Mouse (Mus musculus) layer of hippocampus, adult 2 months (tissue): ENCODE measurements around the gene Smoc1. TPM values are rescaled to one million over a fixed set of nuclear protein-coding genes. Genes with fewer than 3 reads are reported as not detected.

Experiments used
- DNase-seq, 2 experiments: peaks; one replicate each; pipeline ENCODE4 v3.0.0; 2022; ENCODE audit warnings: low spot score in 2 of 2
- H3K27ac ChIP-seq: fragments of 200-600 bp; 2 replicates; pipeline ENCODE4 v1.8.1; 2022
- H3K4me3 ChIP-seq: fragments of 200-600 bp; 2 replicates; pipeline ENCODE4 v1.8.1; 2022; ENCODE audit warnings: mild to moderate bottlenecking
- CTCF ChIP-seq: fragments of 200-600 bp; conservative IDR thresholded peaks from 2 replicates; pipeline ENCODE4 v1.8.1; 2022; ENCODE audit warnings: antibody characterized with exemption, mild to moderate bottlenecking, moderate library complexity
- total RNA-seq, 2 experiments: library from RNA; stranded (reverse); gene quantifications; 2 replicates each; pipeline ENCODE4 v1.2.3; 2021

Smoc1 gene
- total RNA-seq, 2 experiments from 2014 or later: 7.6 to 8.0 TPM

DNA sequence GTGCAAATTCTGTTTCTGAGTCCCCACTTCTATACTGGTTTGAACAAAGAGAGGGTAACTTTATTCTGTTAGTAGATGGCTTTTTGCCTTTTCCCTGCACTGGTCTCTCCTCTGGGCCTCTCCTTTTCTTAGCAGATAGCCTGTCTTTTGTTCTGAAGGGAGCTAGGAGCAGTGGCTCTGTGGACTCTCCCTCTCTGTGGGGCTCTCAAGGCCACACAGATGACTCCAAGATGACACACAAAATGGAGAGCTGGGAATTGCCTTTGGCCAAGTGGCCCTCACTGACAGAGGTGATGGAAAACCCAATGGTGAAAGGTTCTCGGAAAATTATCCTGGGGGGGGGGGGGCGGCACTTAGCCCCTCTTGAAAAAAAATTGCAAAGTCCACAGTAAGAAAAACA is 133.3 kb downstream of the Smoc1 start:
- DNase-seq: no peak
- Histone ChIP-seq H3K27ac (no peak overlapping the region), H3K4me3 (no peak overlapping the region)
- no peak for TF ChIP-seq CTCF

DNA sequence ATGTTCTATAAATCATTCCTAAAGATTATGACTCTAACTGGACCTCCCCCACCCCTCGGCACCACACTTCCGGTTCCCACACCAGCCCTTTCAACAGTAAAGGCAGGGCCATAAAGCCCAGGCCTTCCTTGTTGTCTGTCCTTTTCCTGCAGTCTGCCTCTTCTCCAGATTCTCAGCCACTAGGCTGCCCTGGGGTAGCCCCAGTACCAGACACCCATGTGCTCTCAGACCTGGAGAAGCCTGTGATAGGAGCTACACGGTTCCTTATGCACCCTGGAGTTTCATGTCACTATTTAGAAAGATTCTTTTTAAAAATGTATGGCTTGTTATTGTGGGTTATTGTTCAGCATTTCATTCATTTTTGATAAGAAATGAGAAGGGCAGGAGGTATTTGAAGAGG is 133.8 kb downstream of the Smoc1 start:
- no peak for DNase-seq
- Histone ChIP-seq H3K27ac (no peak overlapping the region), H3K4me3 (no peak overlapping the region)
- TF ChIP-seq CTCF: no peak

DNA sequence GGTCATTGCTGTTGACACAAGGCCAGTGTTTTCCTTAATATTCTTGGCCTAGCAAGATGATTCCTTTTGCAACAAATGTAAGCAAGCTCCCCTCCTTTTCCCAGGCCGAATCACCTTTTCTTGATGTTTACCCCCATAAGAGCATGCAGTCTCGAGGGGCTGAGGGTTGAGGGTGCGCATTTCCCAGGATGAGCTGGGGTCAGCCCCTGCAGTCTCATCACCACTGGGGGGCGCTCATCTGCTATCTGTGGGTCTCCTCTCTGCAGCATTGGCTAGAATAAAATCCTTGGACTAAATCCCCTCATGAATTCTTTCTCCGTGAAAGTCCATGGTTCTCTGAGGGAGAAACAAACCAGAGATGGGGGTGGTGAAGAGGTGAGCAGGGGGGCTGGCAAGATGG is 134.2 kb downstream of the Smoc1 start:
- Histone ChIP-seq H3K4me3 (no peak overlapping the region), H3K27ac (no peak overlapping the region)
- TF ChIP-seq CTCF: peak; percentile 68
- DNase-seq: peak in 1 of 2 experiments; percentile 55

DNA sequence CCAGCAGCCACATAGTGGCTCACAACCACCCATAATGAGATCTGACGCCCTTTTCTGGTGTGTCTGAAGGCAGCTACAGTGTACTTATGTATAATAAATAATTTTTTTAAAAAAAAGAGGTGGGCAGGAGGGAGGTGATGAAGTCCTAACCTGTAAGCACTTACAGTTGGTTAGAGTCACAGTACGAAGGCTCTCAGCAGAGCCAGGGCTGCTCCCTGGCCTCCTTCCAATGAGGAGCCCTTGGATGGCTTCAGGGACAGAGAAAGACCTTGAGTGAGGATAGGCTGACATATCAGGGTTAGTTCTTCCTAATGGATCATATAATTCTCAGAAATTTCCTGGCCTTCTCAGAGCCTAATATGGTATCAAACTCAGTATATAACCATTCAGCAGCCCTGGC is 134.7 kb downstream of the Smoc1 start:
- no peak overlapping the region for H3K4me3 ChIP-seq
- no peak overlapping the region for H3K27ac ChIP-seq
- no peak for TF ChIP-seq CTCF
- no peak for DNase-seq

DNA sequence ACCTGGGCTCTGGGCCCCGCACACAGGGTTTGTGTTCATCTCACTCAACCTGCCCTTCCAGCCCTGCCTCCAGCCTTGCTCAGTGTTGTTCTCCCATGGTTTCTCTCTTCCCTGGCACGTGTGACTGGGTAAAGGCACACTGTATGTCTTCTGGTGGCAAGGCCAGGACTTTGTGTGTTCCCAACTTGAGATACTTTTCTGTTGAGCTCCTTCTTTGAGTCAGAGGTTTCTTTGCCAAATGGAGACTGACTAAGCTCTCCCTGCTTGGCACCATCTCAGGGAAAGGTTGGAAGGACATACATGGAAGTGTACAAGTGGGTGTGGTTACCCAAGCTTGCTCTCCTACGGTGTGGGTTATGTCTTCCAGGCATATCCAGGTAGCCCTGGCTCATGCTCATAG is 136.5 kb downstream of the Smoc1 start:
- TF ChIP-seq CTCF: no peak
- Histone ChIP-seq H3K27ac (no peak overlapping the region), H3K4me3 (no peak overlapping the region)
- no peak for DNase-seq

DNA sequence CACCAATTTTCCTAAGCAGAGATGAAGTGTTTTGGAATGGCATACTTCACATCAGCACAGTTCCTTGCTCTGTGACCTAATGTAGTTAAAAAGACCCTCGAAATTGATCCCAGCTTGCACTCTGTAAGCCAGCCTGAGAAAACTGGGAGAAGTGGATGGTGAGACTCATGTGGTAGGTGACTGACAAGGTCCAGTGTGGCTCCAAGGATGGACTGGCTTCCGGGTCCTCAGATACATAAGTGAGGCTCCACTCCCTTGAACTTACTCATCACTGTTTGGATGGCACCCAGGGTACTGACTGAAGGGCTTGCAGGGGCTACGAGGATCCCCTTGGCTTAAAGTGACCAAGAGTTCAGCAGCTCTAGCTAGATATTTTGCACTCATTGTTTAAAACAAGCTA is 137.0 kb downstream of the Smoc1 start:
- TF ChIP-seq CTCF: no peak
- no peak overlapping the region for H3K27ac ChIP-seq
- H3K4me3 ChIP-seq: no peak overlapping the region
- DNase-seq: no peak

DNA sequence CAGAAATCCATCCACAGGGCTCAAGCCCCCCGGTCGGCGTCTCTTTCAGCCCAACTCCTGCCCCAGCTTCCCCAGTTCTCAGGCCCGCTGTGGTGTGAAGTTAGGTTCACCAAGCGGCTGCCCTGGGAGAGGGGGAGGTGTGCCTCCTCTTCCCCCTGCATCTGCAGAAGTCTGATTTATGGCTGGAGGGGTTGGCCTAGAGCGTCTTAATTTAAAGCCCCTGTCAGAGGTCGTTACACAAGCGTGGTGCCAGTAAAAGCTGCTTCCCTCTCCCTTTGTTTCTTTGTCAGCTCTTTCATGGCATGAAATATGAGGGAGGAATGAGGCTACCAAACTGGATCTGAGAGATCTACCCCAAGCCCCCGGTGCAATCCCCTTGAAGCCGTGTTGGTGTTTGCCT is 139.5 kb downstream of the Smoc1 start:
- Histone ChIP-seq H3K27ac (no peak overlapping the region), H3K4me3 (no peak overlapping the region)
- TF ChIP-seq CTCF: no peak
- no peak for DNase-seq

DNA sequence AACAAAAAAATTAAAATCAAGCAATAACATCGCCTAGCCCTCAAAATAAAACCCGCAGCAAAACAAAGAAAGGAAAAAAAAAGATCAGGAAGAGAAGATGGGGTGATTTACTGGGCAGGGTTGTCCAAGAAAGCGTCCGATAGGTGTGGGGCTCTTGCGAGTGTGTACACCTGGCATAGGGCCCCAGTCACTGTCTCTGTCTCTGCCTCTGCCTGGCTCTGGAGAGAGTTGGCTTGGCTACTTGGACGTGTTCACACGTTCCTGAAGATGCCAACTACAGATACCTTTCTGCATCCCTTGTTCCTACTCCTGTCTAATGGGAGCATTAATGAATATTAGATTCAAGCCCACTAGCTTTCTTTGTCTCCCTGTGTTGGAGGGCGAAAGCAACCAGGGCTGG is 140.0 kb downstream of the Smoc1 start:
- Histone ChIP-seq H3K4me3 (no peak overlapping the region), H3K27ac (no peak overlapping the region)
- TF ChIP-seq CTCF: no peak
- DNase-seq: no peak

DNA sequence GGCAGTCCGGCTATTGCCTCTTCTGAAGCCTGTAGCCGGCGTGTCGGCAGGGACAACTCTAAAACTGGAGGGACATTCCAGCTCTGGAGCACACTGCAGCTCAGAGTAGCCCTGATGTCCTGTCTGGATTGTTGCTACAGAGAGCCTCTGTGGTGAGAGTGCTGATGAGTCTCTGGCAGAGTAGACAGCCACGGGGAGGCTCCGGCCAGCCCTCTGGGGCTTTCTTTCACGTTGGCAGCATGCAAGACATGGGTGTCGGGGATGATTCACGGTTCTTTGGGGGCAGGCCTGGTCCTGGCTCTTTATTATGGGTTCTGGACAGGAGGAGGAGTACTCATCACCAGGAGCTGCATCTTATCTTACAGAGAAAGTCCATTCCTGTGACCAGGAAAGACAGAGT is 140.5 kb downstream of the Smoc1 start:
- H3K4me3 ChIP-seq: no peak overlapping the region
- no peak overlapping the region for H3K27ac ChIP-seq
- no peak for TF ChIP-seq CTCF
- DNase-seq: no peak

DNA sequence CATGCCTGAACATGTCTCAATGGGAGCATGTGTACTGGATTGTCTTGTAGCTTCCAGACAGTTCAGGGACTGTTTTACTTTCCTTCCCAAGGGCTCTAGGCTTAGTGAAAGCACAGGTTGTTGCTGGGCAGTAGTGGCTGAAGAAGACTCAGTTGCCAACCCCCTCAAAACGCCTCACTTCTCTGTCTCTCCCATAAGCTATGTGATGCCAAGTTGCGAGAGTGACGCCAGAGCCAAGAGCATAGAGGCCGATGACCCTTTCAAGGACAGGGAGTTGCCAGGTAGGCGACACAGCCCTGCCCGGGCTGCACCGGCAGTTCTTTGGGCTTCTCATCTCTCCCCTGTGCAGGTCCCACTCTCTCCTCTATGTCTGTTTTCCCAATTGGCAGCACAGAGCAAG is 141.4 kb downstream of the Smoc1 start:
- no peak for TF ChIP-seq CTCF
- no peak overlapping the region for H3K27ac ChIP-seq
- no peak overlapping the region for H3K4me3 ChIP-seq
- no peak for DNase-seq

DNA sequence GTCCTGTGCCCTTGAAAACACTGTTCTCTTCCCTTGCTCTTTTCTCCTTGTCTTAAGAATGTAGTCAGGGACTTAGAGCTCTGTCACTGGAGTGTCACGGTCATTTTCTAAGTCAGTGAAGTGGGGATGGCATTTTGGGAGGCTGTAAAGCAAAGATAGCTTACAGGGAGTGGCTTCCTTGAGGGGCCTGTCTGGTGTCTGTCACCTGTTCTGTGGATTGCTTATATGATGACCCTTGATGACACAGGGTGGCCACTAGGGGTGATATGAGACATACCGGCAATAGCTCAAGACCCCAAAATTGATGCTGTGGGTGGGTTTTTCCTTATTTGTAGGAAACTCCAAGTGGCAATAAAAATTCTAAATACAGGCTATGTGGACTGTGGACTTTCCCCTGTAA is 141.9 kb downstream of the Smoc1 start:
- Histone ChIP-seq H3K4me3 (no peak overlapping the region), H3K27ac (no peak overlapping the region)
- TF ChIP-seq CTCF: peak; percentile 44
- no peak for DNase-seq

DNA sequence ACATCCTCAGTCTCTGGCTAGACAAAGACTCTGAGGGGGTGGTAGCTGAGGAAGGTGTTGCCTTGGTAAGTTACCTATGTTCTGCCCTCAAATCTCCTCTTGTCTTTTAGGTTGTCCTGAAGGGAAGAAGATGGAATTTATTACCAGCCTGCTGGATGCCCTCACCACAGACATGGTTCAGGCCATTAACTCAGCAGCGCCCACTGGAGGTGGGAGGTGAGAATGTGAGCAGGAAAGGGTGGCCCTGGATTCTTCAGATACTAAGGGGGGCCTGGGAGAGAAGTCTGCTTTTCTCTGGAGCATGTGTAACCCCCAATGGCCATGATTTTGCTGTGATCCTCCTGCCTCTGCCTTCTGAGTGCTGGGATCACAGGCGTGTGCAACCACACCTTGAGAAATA is 143.5 kb downstream of the Smoc1 start:
- no peak for DNase-seq
- no peak overlapping the region for H3K4me3 ChIP-seq
- TF ChIP-seq CTCF: peak; percentile 60
- no peak overlapping the region for H3K27ac ChIP-seq

DNA sequence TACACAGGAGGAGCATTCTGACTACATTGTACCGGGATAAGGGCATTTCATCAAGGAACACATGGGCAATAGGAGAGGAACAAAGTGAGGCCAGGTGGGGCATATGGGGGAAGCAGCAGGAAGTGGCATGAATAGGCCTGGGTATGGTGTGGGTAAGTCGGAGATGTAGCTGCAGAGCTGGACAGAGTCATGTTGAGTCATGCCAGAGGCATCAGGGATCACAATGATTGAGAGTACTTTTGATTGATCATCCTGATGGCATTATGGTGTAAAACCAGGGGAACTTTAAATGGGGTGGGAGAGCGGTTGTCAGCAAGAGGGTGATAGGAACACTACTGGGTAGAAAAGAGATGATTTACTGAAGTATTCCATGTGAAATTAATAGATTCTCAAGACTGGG is 146.4 kb downstream of the Smoc1 start:
- H3K27ac ChIP-seq: no peak overlapping the region
- no peak for TF ChIP-seq CTCF
- H3K4me3 ChIP-seq: no peak overlapping the region
- no peak for DNase-seq

DNA sequence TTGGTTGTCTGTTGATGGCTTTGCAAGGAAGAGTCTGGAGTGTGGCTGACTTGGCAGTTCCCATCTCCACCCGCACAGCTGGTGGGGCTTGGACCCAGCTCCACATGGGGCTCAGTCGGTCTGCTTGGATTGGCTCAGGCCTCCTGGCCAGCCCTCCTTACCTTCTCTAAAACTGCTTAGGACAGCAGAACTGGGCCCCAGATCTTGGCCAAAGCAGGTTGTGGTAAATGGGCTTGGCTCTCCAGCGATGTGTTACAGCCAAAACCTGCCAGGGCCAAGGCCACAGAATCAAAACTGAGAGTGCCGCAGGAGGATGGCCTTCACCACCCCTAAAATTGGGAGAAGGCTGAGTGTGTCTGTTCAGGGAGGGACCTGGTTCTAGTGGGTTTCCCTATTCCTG is 147.3 kb downstream of the Smoc1 start:
- Histone ChIP-seq H3K4me3 (no peak overlapping the region), H3K27ac (no peak overlapping the region)
- DNase-seq: no peak
- no peak for TF ChIP-seq CTCF

DNA sequence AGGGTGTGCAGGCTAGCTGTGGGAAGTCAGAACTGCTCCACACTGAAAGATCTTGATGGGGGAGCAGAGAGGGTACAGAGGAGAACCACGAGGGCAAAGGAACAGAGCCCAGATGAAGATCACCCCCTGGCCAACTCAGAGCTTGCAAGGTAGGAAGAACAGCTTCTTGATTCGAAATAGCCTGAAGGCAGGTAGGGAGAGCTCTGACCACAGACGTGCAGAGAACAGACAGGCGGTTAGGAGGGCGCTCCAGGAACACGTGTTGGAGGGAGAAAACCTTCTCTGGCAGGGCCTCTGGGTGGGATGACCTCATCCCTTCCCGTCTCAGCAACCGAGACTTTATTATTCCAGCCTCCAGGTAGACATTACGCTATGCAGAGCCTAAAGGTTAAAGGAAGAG is 148.6 kb downstream of the Smoc1 start:
- no peak for DNase-seq
- TF ChIP-seq CTCF: no peak
- no peak overlapping the region for H3K4me3 ChIP-seq
- H3K27ac ChIP-seq: no peak overlapping the region
